Mouse (Mus musculus): ENCODE measurements around the gene Rarb. TPM values are rescaled to one million over a fixed set of nuclear protein-coding genes. Genes with fewer than 3 reads are reported as not detected.
A peak's percentile ranks its signal among the peaks of the same experiment; 100 is the strongest.

The Rarb gene
- polyA plus RNA-seq, 1 experiment from 2014 or later: 19.1 TPM

DNA sequence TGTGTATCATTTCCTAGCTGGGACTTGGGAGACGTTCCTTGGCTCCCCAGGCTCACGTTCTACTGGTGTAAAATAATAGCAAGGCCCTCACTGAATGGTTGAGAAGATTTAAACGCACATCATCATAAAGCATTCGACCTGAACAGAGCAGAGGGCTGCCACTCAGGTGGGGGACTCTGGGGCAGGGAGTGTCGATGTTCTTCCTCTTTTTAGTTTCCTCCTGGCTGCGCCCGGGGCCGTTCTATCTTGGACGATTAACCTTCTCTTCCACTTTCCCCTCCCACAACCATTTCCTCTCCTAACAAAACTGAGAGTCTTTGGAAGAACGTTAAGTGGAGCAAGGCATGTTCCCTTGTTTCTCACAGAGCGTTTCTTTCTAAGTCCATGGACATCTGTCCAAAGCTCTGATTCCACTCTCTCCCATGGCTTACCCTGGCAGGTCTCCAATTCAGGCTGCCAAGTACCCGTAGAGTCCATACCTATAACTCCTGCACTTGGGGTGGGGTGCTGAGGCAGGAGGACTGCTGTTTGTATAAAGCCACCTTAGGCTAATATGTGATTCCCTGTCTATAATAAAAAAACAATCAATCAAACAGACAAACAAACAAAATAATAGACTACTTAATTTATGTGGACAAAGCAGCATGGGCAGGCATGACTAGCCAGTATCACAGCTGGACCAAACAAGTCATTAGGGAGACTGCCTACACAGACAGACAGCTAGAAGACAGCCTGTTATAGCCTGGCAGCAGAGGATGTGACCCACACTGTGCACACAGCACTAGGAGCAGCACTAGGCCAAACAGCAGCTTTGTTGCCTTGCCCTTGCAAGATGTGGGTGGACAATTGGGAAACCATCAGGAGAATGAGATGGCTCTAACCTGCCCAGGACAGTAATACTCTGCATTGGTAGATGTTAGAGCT, 259.4 kb downstream of the Rarb start:
- H3K4me1 ChIP-seq: peaks cover 70% of the 10 kb centered on the region

DNA sequence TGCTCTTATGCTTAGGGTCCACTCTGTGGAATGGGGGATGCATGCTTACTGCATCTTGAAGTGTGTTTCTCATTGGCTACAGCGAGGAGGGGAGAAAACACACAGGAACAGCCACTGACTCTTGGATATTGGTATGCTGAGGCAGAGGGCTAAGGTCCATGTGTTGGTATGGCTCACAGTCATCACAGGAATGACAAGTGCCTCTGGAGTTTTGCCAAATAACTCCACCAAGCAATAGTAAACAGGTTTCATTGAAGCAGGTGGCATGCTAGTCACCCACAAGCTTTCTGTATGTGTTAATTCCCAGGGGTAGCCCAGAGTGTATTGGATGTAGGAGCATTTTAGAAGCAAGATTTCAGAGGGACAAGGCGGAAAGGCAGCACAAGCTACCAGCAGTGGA, 260.9 kb downstream of the Rarb start:
- WGBS: 93% methylated on average over 2 of the region's 2 CpGs
- H3K27ac ChIP-seq: no peak overlapping the region
- no peak overlapping the region for H3K4me3 ChIP-seq
- no peaks in the 10 kb centered on the region for H3K36me3 ChIP-seq
- no peak for DNase-seq (ENCODE audit: low spot score)
- no peaks in the 10 kb centered on the region for H3K9me3 ChIP-seq (replicated peaks)
- H3K4me1 ChIP-seq: peaks cover 75% of the 10 kb centered on the region
- no peaks in the 10 kb centered on the region; the same call in 1 of the 2 replicates for H3K27me3 ChIP-seq (ENCODE audit: low read depth, poor library complexity, severe bottlenecking)

More for the DNA sequence above, 259.4 kb downstream of the Rarb start:
- 77% methylated on average over 12 of the region's 12 CpGs for WGBS
- Histone ChIP-seq H3K27ac (0 out of 2 replicates have a peak overlapping the region, but pooled peaks have one; percentile 32), H3K4me3 (no peak overlapping the region), H3K9me3 (replicated peaks) (no peaks in the 10 kb centered on the region), H3K27me3 (ENCODE audit: low read depth, poor library complexity, severe bottlenecking) (no peaks in the 10 kb centered on the region; the same call in 1 of the 2 replicates), H3K36me3 (no peaks in the 10 kb centered on the region)
- no peak for DNase-seq (ENCODE audit: low spot score)

DNA sequence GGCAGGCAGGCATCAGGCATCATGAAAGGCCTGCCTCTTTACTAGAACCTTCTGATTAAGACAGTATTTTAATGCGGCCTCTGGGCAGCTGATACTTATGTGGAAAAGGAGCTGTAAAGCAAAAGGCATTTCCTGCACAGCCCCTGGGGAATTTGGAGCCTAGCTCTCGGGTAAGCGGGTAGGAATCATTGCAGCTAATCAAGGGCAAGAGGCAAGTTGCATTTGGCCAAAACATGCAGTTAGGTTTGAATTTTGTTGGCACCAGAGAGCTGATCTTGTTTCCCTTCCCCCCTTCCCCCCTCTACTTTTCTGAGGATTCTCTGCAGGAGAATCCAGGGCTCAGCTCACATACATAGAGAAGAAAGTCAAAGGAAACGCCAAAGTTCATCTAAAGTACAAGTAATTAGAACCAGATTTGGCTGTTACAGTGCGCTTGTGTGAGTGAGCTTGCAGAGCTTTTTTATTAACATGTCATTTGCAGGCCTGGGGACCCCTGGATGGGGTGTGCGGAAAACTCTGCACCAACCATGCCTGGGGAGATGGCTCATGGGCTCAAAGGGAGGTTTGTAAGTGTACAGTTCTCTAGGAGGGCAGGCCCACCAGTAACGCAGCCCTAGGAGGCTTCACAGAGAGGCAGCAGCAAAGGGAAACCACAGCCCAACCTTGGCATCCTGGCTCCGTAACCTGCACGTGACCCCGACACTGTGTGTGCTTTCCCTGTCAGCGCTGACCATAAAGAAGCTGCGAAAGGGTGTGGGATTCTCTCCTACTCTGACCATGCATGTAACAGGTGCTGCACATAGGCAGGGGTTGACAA, 264.1 kb downstream of the Rarb start:
- H3K27ac ChIP-seq: peak overlapping the region; percentile 81
- peak; percentile 69 for DNase-seq (ENCODE audit: low spot score)
- H3K27me3 ChIP-seq (ENCODE audit: low read depth, poor library complexity, severe bottlenecking): no peaks in the 10 kb centered on the region; the same call in 1 of the 2 replicates
- 10% methylated on average over 12 of the region's 12 CpGs for WGBS
- H3K4me1 ChIP-seq: peaks cover 49% of the 10 kb centered on the region
- peak overlapping the region; percentile 27 for H3K4me3 ChIP-seq
- no peaks in the 10 kb centered on the region for H3K9me3 ChIP-seq (replicated peaks)
- no peaks in the 10 kb centered on the region for H3K36me3 ChIP-seq

DNA sequence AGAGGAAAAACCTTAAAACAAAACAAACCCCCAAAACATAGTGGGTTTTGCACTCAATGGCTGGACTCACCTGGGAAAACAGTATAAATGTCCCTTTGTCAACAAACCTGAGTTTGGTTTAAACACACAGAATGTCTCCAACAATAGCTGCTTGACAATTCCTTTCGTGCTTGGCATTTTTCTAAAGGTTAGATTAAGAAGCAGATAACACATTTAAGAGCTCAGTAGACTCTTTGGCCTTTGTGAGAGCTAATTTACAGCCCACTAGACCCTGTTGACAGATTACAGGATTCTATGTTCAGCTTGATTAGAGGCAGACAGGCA, 264.7 kb downstream of the Rarb start:
- Histone ChIP-seq H3K4me1 (peaks cover 43% of the 10 kb centered on the region), H3K9me3 (replicated peaks) (no peaks in the 10 kb centered on the region), H3K36me3 (no peaks in the 10 kb centered on the region), H3K27me3 (ENCODE audit: low read depth, poor library complexity, severe bottlenecking) (no peaks in the 10 kb centered on the region), H3K27ac (peak overlapping the region; percentile 81), H3K4me3 (peak overlapping the region; percentile 27; the same call in 1 of the 2 replicates)
- no peak for DNase-seq (ENCODE audit: low spot score)
- 6% methylated on average over 1 of the region's 1 CpGs for WGBS

DNA sequence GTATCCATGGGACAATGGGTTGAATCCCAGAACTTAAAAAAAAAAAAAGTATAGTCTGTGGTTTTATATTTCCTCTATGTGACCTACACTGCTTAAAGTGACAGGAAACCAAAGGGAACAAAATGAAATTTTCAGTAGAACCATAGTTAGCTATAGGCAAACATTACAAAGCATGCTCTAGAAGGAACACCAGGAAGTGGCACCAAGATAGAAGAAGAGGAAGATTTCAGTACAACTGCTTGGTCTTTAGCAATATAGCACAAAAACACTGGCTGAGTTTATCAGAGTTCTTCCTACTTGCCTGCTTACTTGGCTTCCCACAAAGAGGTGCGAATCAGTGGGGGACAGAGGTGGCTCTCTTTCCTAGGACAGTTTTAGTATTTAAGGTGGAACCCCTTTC, 266.7 kb downstream of the Rarb start:
- Histone ChIP-seq H3K27me3 (ENCODE audit: low read depth, poor library complexity, severe bottlenecking) (no peaks in the 10 kb centered on the region), H3K4me3 (no peak overlapping the region), H3K27ac (no peak overlapping the region), H3K36me3 (peaks cover 7% of the 10 kb centered on the region; the same call in 1 of the 2 replicates), H3K9me3 (replicated peaks) (no peaks in the 10 kb centered on the region), H3K4me1 (peaks cover 38% of the 10 kb centered on the region)
- 63% methylated on average over 1 of the region's 1 CpGs for WGBS
- no peak for DNase-seq (ENCODE audit: low spot score)

DNA sequence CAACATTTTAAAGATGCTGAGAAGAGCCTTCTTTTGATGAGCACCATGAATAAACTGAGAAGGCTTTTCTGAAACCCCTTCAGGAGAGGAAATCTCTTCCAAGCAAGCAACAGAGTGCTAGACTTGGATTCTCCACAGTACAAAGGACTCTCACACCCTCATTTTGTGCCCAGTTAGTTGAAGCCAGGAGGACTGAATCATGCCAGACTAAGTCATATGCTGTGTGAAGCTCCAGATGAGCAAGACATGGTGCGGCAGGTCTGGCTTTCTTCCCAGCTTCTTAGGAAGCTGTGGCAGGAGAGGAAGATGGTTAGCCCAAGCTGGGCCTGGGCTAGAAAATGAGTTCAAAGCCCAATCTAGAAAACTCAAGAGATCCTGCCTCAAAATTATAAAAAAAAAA, 267.1 kb downstream of the Rarb start:
- Histone ChIP-seq H3K27ac (no peak overlapping the region), H3K27me3 (ENCODE audit: low read depth, poor library complexity, severe bottlenecking) (no peaks in the 10 kb centered on the region), H3K36me3 (peaks cover 7% of the 10 kb centered on the region; the same call in 1 of the 2 replicates), H3K4me3 (no peak overlapping the region), H3K9me3 (replicated peaks) (no peaks in the 10 kb centered on the region), H3K4me1 (peaks cover 38% of the 10 kb centered on the region)
- no peak for DNase-seq (ENCODE audit: low spot score)
- 97% methylated on average over 1 of the region's 1 CpGs for WGBS

DNA sequence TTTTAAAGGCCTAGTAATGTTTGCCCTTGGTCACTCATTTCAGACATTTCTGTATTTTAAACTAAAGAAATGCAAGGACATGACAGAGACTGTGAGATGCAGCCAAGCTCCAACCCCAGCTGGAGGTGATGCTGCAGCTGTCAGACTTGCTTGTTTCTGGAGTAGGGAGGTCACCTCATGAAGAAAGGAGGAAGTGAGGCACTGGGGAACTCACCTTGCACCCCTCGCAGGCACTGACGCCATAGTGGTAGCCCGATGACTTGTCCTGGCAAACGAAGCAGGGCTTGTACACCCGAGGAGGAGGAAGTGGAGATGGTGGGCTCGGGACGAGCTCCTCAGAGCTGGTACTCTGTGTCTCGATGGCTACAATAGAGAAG, 270.8 kb downstream of the Rarb start:
- 93% methylated on average over 8 of the region's 8 CpGs for WGBS
- Histone ChIP-seq H3K9me3 (replicated peaks) (no peaks in the 10 kb centered on the region), H3K27me3 (ENCODE audit: low read depth, poor library complexity, severe bottlenecking) (no peaks in the 10 kb centered on the region), H3K4me3 (no peak overlapping the region), H3K4me1 (peaks cover 5% of the 10 kb centered on the region), H3K27ac (no peak overlapping the region), H3K36me3 (peaks cover 9% of the 10 kb centered on the region; the same call in 1 of the 2 replicates)
- DNase-seq (ENCODE audit: low spot score): no peak

DNA sequence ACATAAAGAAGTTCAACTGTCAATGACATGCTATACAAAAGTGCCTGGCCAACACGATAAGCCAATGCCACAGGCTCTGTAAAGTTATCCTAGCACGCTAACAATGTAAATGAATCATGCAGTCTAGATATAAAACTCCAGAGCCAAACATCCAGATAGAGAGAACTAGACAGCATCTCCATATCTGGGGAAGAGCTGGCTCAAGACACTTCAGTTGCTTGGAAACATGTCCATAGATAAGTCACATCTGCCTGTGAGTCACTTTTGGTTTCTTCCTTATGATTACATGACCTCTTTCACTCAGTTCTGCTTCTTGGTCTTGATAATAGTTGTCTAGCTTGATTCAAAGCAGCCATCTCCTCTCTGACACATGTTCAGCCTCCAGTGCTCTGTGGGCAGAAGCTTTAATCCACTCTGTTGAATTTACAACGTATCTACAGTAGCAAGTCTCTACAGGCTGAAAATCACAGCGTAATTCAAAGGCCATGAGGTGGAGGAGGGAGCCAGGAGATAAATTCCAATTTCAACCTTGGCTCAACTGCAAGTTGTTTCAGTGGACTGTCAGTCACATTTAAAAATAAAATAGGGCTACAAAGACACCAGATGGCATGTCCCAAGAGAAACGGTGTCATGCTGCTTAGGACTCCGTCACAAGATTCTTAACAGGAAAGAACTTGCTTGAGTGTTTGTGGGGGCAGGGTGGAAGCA, 271.3 kb downstream of the Rarb start:
- WGBS: 88% methylated on average over 6 of the region's 6 CpGs
- H3K4me3 ChIP-seq: no peak overlapping the region
- no peaks in the 10 kb centered on the region for H3K4me1 ChIP-seq
- no peak for DNase-seq (ENCODE audit: low spot score)
- no peak overlapping the region for H3K27ac ChIP-seq
- H3K9me3 ChIP-seq (replicated peaks): no peaks in the 10 kb centered on the region
- peaks cover 9% of the 10 kb centered on the region; the same call in 1 of the 2 replicates for H3K36me3 ChIP-seq
- H3K27me3 ChIP-seq (ENCODE audit: low read depth, poor library complexity, severe bottlenecking): no peaks in the 10 kb centered on the region

DNA sequence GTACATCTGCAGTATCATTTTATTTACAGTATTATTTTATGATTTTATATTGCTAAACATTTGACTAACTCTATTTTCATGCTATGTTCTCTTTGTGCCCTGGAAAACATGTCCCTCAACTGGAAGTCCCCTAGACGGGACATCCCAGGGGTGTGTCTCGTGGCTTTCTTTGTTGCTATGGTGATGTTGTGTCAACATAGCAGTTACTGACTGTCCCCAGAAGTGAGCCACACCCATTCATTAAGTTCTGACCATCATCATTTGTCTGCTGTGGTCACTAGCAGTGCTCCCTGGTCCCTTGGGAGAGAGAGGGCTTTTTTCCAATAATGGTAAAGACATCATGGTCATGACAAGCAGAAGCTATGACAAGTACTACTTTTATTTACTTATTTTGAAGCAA, 274.0 kb downstream of the Rarb start:
- Histone ChIP-seq H3K4me3 (no peak overlapping the region), H3K27ac (no peak overlapping the region), H3K36me3 (peaks cover 9% of the 10 kb centered on the region; the same call in 1 of the 2 replicates), H3K4me1 (no peaks in the 10 kb centered on the region), H3K9me3 (replicated peaks) (no peaks in the 10 kb centered on the region), H3K27me3 (ENCODE audit: low read depth, poor library complexity, severe bottlenecking) (no peaks in the 10 kb centered on the region)
- DNase-seq (ENCODE audit: low spot score): no peak
- WGBS: 78% methylated on average over 2 of the region's 2 CpGs

DNA sequence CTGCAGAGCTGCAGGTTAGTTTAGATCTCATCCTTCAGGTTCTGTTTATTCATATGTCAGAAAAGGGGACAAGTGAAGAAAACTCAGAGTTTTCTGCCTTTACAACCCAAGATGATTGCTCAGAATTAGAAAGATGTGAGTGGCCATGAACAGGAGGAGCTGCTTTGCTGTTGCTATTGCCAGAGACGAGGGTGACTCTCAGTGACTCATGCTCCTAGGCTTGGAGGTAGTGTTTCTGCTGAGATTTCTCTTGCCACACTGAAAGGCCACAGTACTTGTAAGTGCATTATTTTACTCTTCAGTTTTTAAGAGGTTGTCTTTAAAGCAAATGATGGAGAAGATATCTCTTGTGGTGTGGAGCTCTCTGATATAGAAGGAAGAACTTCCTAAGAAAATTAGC, 277.3 kb downstream of the Rarb start:
- H3K27ac ChIP-seq: no peak overlapping the region
- WGBS: 74% methylated on average over 1 of the region's 1 CpGs

DNA sequence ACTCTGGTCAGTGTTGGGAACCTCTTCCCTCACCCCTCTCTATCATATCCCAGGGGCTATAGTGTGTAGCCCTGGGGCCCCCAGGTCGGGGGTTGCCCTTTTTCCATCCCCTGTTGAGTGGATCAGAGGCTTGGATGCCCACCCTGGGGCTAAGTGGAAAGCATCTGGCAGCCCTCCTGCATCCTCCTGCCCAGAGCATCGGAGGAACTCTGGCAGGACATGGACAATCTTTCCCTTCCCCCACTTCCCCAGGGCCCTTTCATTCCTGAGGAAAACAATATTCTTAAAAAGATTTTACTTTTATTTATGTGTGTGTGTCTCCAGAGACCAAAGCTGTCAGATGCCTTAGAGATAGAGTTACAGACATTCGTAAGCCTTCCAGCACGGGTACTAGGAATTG, 281.5 kb downstream of the Rarb start:
- no peak overlapping the region for H3K27ac ChIP-seq
- no peak overlapping the region for H3K4me3 ChIP-seq

More for the DNA sequence above, 277.3 kb downstream of the Rarb start:
- Histone ChIP-seq H3K27me3 (ENCODE audit: low read depth, poor library complexity, severe bottlenecking) (no peaks in the 10 kb centered on the region), H3K36me3 (0 out of 2 replicates have a peak, but pooled peaks cover 3% of the 10 kb centered on the region), H3K9me3 (replicated peaks) (no peaks in the 10 kb centered on the region), H3K4me3 (no peak overlapping the region), H3K4me1 (peaks cover 6% of the 10 kb centered on the region; the same call in 1 of the 2 replicates)
- no peak for DNase-seq (ENCODE audit: low spot score)

DNA sequence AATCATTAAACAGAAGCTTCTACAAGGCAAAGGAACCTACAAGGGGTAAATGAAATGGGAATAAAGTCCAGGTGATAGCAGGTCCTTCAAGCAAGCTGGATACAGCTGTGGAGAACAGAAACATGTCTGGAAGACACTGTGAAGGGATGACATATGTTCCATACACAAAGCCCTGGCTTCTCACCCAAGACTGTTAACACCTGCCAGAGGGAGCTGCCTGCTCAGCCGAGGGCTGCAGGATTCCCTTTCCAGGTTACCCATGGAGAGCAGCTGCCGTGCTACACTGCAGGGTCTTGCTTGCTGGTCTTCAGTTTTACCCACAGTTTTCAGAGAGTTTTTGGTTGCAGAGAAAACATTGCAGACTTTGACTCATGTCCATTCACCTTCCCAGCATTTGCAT, 290.3 kb downstream of the Rarb start:
- Histone ChIP-seq H3K4me3 (no peak overlapping the region), H3K9me3 (replicated peaks) (no peaks in the 10 kb centered on the region), H3K27ac (no peak overlapping the region), H3K36me3 (peaks cover 8% of the 10 kb centered on the region; the same call in 1 of the 2 replicates), H3K27me3 (ENCODE audit: low read depth, poor library complexity, severe bottlenecking) (no peaks in the 10 kb centered on the region), H3K4me1 (peaks cover 20% of the 10 kb centered on the region)
- WGBS: 91% methylated on average over 2 of the region's 2 CpGs
- no peak for DNase-seq (ENCODE audit: low spot score)

More for the DNA sequence above, 281.5 kb downstream of the Rarb start:
- Histone ChIP-seq H3K27me3 (ENCODE audit: low read depth, poor library complexity, severe bottlenecking) (no peaks in the 10 kb centered on the region), H3K9me3 (replicated peaks) (no peaks in the 10 kb centered on the region), H3K4me1 (peaks cover 18% of the 10 kb centered on the region), H3K36me3 (peaks cover 5% of the 10 kb centered on the region; the same call in 1 of the 2 replicates)
- no peak for DNase-seq (ENCODE audit: low spot score)
- 58% methylated on average over 4 of the region's 4 CpGs for WGBS
